Mouse (Mus musculus): ENCODE data around the gene Ptpn14.

Gene Ptpn14

DNA sequence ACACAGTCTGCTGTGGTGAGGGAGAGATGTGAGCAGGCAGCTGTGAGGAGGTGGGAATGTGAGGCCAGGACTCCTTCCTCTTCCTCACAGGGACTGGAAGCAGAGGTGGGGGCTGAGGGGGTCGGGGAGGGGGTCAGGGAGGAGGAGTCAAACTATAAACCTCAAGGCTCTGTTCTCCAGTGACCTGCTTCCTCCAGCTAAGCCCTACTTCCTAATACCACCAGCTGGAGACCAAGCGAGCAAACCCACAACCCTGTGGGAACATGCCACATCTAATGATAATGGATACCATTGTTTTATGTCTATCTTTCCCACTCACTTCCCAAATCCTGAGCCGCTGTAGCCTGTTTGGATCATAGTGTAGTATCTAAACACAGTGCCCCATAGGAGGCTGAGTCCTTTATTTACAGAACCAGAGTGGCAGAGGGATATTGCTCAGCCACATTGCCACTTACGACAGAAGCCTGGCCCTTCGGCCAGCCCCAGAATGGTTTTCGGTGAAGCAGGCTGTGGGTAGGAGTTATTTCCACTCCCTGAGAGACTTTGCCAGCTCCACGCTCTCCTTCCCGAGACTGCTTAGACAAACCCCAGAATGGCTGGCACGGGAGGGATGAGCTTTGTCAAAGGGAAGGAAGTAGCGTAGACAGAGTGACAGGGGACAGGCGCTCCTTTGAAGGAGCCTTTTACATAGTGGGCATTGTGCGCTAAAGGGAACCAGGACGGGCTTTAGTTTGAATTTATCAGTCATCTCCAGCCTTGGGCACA, 78.6 kb downstream of the Ptpn14 start:
- in situ Hi-C loops (cut with MboI, MseI) = loop anchor here in 1 of 2 experiments (5.0 kb wide), 1 partner anchor 79 kb away; the partner anchor contains the start of gene Ptpn14

DNA sequence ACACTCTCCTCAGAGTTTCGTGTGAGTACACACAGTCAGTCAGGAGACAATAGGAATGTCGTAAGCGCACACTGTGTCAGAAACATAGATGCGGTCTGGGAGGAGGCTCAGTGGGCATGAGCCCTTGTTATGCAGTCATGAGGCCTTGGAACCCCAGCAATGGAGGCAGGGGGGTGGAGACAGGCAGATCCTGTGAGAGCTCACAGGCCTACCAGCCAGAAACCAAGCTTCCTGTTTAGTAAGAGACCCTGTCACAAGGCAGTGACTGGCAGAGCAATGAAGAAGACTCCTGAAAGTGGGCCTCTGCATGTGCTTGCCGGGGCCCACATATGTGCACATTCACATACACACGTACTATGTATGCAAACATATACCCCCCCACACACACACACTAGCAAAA, 79.9 kb downstream of the Ptpn14 start:
- in situ Hi-C loops (cut with MboI, MseI) = loop anchor here in 1 of 2 experiments (5.0 kb wide), 1 partner anchor 81 kb away; the partner anchor contains the start of gene Ptpn14

DNA sequence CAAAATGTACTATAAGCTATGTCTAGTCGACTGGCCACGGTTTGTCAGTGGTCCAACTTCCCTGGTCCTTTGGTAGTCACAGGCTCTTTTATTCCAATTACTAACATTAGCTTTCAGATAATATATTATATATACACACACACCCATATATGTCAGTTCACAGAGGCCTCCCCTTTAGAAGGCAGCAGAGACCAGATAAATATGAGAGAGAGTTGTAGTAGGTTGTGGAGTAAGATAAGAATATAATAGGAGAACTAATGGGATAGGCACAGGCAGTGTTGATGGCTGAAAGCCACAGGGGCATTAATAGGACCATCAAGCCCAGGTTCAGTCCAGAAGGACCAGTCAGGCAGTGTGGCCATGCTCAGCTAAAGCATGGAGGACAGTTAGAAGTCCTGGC, 80.4 kb downstream of the Ptpn14 start:
- in situ Hi-C loops (cut with MboI, MseI) = loop anchor here in 1 of 2 experiments (5.0 kb wide), 1 partner anchor 81 kb away; the partner anchor contains the start of gene Ptpn14

DNA sequence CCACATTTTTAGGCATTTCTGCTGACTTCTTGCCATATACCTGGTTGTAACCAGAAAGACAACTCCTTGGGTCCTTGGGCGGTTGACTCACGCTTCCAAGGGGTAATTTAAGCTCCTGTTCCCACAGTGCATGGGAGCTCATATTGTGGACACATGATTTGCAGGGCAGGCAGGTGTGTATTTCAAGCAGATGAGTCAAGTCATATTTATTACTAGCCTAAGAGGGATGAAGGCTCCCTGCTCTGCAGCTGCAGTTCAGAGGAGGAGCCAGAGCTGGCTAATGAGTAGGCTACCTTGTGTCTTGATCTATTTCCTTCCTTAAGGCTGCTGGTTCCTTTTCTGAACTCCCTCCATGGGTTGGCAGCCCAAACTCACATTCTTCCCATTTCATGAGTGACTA, 83.7 kb downstream of the Ptpn14 start:
- in situ Hi-C loops (cut with MboI, MseI) = no loop called here

DNA sequence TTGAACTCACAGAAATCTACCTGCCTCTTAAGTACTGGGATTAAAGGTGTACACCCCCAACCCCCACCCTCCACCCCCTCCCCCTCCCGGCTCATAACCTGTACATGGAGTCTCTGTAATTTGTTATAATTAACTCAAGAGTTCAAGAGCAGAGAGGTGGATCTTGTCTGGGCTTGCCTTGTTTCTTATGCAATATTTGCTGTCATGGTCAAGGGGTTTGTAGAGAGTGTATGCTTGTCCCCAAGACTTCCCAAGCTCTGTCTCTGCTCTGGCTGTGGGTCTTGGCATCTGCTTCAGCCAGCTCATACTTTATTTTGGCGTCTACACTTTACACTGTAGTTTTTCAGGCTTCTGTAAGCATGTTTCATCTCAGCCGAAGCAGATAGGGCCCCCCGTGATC, 86.3 kb downstream of the Ptpn14 start:
- in situ Hi-C loops (cut with MboI, MseI) = no loop called here

DNA sequence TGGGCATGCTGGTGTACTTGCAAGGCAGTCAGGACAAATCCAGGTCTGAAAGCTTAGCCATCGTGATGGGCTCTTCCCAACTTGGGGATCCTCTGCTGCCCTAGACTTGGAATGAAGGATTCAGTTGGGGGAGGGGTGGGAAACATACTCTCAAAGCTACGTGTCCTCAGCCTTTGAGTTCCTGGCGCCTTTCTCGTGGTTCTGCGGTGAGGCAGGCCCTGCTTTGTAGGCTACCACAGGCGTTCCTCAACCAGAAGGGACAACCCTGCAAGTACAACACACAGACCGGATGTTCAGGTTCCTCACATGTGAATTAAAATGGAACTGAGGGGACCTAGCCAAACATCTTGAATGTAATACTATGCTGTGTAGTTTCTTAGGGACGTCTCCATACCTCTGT, 89.0 kb downstream of the Ptpn14 start:
- in situ Hi-C loops (cut with MboI, MseI) = loop anchor here in 1 of 2 experiments (5.0 kb wide), 1 partner anchor 40 kb away; no protein-coding TSS in a partner anchor

DNA sequence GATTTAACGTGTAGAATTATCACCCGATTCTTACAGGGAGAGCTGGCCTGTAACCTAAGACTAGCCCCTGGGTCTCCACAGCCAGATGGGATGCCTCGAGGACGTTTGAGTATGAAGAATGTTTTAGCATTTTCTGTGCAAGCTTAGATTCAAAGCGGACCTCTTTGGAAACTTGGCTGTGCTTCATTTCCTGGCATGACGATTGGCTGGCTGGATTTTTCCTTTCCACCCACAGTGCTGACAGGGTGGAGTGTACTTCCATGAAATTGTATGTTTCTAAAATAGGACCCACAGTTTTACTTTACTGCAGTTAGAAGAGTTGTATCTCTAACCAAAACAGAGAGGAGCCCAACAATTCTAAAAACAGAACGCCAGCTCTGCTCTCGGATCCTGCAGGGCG, 89.7 kb downstream of the Ptpn14 start:
- in situ Hi-C loops (cut with MboI, MseI) = loop anchor here in 1 of 2 experiments (5.0 kb wide), 1 partner anchor 39 kb away; no protein-coding TSS in a partner anchor

DNA sequence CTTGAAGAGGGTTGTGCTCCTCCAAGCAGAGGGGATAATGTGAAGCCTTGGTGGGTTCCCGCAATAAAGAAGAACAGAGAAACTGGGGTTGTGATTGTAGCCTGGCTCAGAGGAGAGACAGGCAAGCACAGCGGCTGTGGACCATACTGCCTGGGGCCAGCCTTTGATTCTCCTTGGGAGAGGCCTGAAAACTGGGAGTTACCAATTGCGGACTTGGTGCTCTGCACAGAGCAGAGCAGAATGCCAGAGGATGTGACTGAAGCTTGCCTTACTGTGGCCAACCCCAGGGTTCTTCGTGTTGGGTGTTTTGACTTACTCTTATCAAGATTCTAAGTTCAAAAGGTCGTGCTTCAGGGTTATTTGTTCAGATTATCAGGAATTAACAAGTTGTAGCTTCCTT, 92.0 kb downstream of the Ptpn14 start:
- in situ Hi-C loops (cut with MboI, MseI) = no loop called here

DNA sequence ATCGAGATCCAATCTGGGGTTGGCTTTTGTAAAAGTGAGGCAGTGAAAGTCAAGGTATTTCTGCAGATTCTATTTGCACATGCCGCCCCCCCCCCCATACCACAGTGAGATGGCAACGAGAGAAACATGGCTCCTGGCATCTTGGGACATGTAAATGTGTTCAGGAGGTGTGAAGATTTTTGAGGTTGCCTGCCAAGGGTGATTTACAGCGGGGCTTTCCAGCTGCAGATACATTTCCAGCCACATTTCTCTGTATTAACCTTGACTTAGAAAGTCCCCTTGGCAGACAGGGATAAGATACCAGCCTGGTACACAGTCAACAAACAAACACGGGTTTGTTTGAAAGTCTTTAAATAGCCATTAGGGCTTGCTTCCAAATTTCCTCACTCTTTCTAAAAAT, 96.4 kb downstream of the Ptpn14 start:
- in situ Hi-C loops (cut with MboI, MseI) = no loop called here

DNA sequence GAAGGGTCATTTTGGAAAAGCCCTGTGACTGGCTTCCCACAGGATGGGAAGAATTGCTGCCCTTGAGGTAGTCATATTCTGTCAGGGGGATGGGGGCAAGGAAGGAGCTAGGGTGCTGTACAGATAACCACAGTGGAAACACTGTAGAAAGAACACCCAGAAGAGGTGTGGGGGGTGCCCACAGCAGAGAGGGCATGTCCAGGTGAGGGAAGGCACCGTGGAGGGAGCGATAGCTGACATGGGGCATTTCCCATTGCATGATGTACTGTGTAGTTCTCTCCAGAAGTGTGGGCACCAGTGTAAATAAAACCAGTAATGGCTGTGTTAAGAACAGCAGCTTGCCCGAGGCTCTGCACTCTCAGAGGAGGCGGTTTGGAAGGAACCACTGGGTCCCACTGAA, 102.3 kb downstream of the Ptpn14 start:
- in situ Hi-C loops (cut with MboI, MseI) = no loop called here

DNA sequence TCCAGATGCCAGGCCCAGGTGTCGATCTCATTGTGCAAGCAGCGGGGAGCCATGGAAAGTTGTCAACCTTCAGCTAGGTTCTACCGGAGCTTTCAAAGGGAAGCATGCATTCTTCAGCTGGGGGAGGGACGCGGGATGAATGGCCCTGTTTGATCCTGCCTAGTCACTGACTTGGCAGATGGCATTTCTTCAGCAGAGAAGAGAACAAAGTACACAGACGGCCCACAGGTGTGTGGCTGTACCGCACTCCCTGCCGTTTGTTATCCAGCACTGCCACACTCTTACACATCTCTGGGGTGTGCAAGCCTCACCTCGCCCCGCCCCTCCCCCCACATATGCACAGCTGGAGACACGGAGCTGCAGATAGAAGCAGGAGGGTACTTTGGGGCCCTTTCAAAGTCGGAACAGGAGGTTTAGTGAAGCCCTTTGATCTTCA, 102.7 kb downstream of the Ptpn14 start:
- in situ Hi-C loops (cut with MboI, MseI) = no loop called here

DNA sequence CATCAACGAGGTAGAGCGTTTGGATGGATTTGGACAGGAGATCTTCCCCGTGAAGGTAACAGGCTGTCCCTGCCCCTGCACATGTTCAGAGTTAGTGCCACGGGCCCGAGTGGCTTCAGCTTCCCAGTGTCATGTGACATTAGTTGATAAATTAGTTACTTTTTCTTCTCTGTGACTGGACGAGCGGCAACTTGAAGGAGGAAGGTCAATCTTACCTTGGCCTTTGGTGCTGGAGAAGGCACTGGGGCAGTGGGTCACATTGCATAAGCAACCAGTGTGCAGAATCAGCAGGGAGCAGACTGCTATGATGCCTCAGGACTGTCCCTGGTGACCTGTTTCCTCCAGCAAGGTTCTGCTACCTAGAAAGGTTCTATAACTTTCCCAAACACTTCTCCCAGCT, 105.3 kb downstream of the Ptpn14 start:
- in situ Hi-C loops (cut with MboI, MseI) = no loop called here

DNA sequence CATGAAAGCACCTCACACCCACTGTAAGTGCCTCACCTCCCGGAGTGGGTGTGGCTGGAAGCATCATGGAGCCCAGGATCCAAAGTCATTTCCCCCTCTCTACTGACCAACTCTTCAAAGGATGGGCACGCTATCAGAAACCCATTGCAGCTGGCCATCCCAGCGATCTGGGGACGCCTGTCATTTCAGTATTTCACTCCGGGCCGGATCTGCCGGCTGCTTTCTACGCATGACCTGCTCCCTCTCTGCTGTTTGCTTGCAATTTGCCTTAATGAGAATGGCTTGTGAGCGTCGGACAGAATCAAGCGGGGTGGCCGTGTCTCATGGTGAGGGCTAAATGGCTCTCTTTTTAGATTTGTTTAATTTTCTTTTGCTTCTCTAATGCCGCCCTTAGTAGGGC, 106.1 kb downstream of the Ptpn14 start:
- in situ Hi-C loops (cut with MboI, MseI) = no loop called here

DNA sequence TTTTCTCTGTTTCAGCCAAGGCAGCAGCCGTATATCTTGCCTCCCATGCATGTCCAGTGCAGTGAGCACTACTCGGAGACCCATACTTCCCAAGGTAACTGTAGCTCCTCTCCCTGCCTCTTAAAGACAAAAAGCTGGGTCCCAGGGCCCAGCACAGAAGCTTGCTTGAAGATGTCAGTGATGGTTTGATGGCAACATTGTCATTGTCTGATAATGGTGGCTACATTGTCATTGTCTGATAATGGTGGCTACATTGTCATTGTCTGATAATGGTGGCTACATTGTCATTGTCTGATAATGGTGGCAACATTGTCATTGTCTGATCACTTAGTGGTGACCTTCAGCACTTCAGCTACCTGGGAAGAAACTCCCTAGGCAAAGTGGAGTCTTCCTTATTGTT, 118.3 kb downstream of the Ptpn14 start:
- in situ Hi-C loops (cut with MboI, MseI) = no loop called here

DNA sequence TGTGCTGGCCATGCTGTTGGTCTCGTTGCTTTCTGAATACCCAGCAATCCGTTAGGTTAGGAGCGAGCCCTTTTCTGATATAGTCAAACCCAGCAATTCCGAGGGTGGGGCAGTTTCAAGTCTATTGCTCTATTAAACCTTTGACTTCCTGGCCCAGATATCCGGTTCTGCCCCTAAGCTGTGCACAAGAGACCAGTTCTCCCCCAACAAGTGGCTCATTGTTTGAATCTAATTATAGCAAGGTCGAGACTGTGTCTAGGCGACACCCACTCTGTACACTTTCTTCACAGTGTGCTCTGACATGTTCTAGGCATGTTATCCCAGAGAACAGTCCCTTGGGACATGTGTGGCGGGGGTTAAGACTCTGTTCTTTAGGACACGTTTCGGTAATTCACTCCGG, 121.5 kb downstream of the Ptpn14 start:
- in situ Hi-C loops (cut with MboI, MseI) = no loop called here

DNA sequence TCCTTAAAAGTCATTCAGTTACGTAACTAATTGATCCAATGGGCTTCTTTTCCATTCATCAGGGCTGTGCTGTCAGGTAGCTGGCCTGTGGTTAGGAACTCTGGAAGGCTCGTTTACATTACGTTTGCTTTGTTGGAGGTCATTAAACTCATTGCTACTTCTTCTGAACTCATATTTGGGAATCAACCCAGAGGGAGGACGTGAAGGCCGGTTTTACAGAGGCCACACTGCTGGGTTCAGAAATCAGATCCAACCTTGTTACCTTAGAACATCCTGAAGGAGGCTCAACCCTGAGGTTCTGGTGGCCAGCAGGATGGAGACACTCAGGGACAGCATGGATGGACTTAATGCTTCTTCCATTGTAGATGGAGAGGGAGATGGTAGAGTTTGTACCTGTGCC, 124.0 kb downstream of the Ptpn14 start:
- in situ Hi-C loops (cut with MboI, MseI) = no loop called here

DNA sequence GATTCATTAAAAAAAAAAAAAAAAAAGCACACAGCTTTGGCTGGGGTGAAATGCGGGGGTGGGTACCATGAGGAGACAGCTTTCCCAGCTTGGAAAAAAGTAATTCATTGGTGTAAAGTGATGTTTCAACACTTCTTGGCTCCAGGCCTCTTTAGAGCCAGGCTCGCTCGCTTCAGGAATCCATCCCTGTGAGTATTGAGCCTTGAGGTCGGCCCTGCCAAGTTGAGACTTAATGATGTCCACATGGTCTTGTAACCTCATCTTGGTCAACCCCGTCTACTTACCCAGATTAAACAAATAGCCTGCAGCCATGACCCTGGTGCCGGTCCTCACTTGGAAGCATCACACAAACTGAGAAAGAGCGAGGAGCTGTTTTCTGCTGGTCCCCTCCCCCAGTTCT, 124.4 kb downstream of the Ptpn14 start:
- in situ Hi-C loops (cut with MboI, MseI) = no loop called here

DNA sequence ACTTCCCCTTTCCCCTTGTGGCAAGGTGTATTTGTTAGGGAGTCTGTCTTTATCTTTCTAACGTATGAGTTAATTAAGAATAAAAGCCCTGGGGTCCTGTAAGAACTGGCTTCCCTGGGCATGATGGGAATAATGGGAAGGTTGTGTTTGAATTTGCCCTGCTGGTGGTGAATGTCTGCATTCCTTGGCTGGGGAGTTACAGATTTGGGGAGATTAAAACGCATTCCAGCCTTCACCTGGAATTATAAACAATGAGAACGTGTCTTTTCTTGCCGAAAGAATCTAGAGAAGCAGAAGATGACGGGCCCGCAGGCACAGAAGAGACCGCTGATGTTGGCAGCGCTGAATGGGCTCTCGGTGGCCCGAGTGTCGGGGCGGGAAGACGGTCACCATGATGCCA, 126.6 kb downstream of the Ptpn14 start:
- in situ Hi-C loops (cut with MboI, MseI) = loop anchor here in 1 of 2 experiments (5.0 kb wide), 1 partner anchor 37 kb away; no protein-coding TSS in a partner anchor

DNA sequence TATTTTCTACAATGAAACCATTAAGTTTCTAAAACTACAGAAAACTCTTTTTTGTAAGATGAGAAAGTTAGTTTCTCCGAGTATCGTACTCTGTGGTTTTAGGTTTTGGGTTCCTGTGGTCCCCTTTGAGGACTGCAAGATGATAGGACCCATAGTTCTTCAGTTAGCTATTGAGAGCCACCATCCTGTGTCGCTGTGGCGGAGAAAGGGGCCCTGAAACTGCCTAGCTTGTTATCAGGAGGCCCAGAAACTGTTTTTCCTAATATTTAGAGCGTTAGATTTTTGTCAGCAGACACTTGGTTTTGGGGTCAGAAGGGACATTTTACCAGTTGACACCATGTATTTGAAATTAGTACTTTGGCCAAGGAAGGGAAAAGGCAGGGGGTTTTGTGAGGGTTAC, 127.7 kb downstream of the Ptpn14 start:
- in situ Hi-C loops (cut with MboI, MseI) = loop anchor here in 1 of 2 experiments (5.0 kb wide), 1 partner anchor 38 kb away; no protein-coding TSS in a partner anchor

DNA sequence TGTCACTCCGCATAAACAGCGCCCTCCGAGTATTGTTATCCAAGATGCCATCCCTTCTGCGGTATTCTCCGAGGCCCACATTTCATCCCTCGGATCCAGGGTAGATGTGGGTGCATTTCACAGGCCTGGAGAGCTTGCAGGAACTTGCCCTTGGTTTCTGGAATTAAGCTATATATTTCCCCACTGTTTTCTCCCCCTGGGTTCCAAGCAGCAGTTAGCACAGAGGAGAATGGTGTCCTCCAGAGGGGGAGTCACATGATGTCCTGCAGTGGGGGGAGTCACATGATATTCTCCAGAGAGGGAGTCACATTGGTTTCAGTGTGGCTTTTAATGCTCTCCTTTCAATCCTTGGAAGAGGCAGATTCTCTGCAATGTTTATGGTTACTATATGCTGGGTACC, 130.3 kb downstream of the Ptpn14 start:
- in situ Hi-C loops (cut with MboI, MseI) = loop anchor here in 1 of 2 experiments (5.0 kb wide), 1 partner anchor 41 kb away; no protein-coding TSS in a partner anchor

DNA sequence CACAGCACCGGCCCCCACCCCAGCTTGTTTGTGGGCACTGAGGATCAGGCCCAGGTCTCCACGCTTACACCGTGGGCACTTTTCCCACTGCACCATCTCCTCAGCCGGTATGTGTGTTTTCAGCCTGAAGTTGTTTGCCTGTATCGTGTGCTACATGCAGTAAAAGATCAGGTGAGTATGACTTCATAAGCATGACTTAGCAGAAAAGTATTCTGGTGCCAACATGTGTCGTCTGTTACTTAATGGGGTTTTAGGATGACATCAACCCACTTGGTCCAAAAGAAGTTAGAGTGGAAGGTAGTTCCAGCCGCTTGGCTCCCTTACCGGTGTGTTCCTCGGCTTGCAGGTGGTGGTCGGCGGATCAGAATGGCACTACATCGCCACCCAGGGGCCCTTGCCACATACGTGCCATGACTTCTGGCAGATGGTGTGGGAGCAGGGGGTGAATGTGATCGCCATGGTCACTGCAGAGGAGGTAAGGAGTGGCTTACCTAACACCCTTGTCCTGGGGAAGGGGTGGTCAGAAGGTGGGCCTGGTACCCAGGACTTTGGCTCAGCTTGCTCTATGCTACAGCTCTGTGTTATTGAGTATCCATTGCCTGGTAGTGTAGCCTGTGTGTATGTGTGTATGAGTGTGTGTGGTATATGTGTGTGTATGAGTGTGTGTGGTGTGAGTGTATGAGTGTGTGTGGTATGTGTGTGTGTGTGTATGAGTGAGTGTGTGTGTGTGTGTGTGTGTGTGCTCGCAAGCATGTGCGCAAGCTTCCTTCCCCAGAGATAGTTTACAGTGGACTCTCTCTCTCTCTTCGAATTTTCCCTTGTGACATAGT, 132.3 kb downstream of the Ptpn14 start:
- in situ Hi-C loops (cut with MboI, MseI) = no loop called here

DNA sequence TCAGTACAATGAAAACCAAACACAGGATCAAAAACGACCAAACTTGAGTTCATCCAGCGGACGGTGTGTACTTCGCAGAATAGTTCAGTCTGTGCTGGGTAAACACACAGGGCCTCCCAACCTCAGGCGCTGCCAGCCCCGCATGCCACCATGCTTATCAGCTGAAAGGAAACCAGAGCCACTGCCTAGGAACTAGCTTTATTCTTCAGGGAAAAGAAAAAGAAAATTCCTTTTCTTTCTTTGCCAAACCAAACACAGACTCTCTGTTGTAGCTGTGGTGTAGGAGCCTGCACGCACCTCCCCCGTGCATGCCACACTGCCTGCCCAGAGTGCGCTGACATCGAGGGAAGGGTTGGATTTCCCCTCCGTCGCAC, 132.9 kb downstream of the Ptpn14 start:
- in situ Hi-C loops (cut with MboI, MseI) = no loop called here

Data from T-helper 17 cell (primary cell).